Mouse (Mus musculus) liver, postnatal 0 days (tissue): ENCODE measurements around the gene Usp47. TPM values are rescaled to one million over a fixed set of nuclear protein-coding genes. Genes with fewer than 3 reads are reported as not detected.

Experiments
- ATAC-seq: fragments of 200-750 bp; cut with Nextera tagmentation; 2 replicates; pipeline ENCODE4 v1.8.0; 2017; ENCODE audit warnings: mild to moderate bottlenecking, moderate library complexity
- DNase-seq: peaks from one replicate; pipeline ENCODE4 v3.0.0-alpha.2; 2016
- H3K27ac ChIP-seq: fragments of 300-500 bp; sonication (generic); 2 replicates; pipeline ENCODE4 v1.5.1; 2014; ENCODE audit warnings: antibody characterized with exemption, moderate library complexity, mild to moderate bottlenecking, low read depth
- H3K27me3 ChIP-seq: fragments of 300-500 bp; sonication (generic); 2 replicates; pipeline ENCODE4 v1.6.1; 2014; ENCODE audit warnings: low read length, control low read depth, mixed read lengths; ENCODE audit not compliant: insufficient read depth
- H3K36me3 ChIP-seq: fragments of 300-500 bp; sonication (generic); replicated peaks from 2 replicates; pipeline ENCODE4 v1.6.1; 2014; ENCODE audit warnings: mild to moderate bottlenecking, control low read depth, low read length, moderate library complexity, mixed read lengths; ENCODE audit not compliant: insufficient read depth
- H3K4me1 ChIP-seq: fragments of 300-500 bp; sonication (generic); 2 replicates; pipeline ENCODE4 v1.6.1; 2014; ENCODE audit warnings: antibody characterized with exemption, mild to moderate bottlenecking, control low read depth; ENCODE audit not compliant: insufficient read depth
- H3K4me2 ChIP-seq: fragments of 300-500 bp; sonication (generic); 2 replicates; pipeline ENCODE4 v1.6.1; 2014; ENCODE audit warnings: low read depth, mild to moderate bottlenecking, low read length, moderate library complexity, mixed read lengths
- H3K4me3 ChIP-seq: fragments of 300-500 bp; sonication (generic); 2 replicates; pipeline ENCODE4 v1.5.1; 2014; ENCODE audit warnings: low read depth, low read length
- H3K9ac ChIP-seq: fragments of 300-500 bp; sonication (generic); replicated peaks from 2 replicates; pipeline ENCODE4 v1.6.1; 2014; ENCODE audit warnings: mild to moderate bottlenecking, moderate library complexity
- H3K9me3 ChIP-seq: fragments of 300-500 bp; sonication (generic); 2 replicates; pipeline ENCODE4 v1.6.1; 2016; ENCODE audit warnings: mild to moderate bottlenecking, control low read depth, low read length, mixed read lengths
- CTCF ChIP-seq: sonication (generic); IDR thresholded peaks from 2 replicates; pipeline ENCODE4 v1.5.1; 2016; ENCODE audit warnings: antibody characterized with exemption, low read depth
- EP300 ChIP-seq: IDR thresholded peaks from 2 replicates; pipeline ENCODE4 v1.6.1; 2016; ENCODE audit warnings: antibody characterized with exemption, low read depth, mild to moderate bottlenecking
- WGBS: fragments of 180-500 bp; shearing (Covaris S2); extraction: QIAGEN DNeasy Blood & Tissue Kit; methylation state at CpG from one replicate; pipeline ENCODE4 v1.1.7; 2014; ENCODE audit not compliant: insufficient replicate concordance; 5-methylcytosine and 5-hydroxymethylcytosine counted together
- polyA plus RNA-seq: library from polyadenylated mRNA; unstranded; fragments of >200 nt; fragmentation: Nextera tagmentation; extraction: Ambion mirVana; gene quantifications from 2 replicates; pipeline ENCODE4 v1.2.1, GENCODE M21; 2015

Gene Usp47
- polyA plus RNA-seq, 1 experiment from 2014 or later = 14.4 TPM

DNA sequence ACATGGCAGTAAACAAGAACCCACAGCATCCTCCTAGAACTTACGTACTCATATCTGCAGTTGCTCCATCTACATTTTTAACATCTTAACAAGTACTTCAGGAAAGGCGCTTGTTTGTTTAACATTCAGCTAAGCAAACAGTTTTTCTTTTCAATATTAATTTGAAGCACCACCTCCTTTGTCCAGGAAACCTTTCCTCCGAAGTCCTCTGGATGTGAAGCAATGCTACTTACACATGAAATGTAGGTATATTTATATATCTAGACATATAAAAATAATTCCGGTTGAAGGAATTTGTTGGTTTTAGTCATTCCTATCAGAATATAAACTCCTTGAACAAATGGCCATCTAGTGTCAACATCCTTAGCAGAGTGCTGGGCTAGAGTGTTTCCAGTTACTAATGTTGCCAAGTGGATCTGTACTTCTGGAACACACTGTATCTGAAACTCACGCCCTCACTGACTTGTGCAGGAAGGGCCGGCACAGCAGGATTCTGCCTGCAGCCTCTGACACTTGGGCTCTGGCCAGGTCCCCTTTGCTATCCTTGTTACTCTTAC lies 10.6 kb upstream of the Usp47 start:
- DNase-seq (no peak), ATAC-seq (no peak)
- 77% methylated on average over 6 of the region's 6 CpGs for WGBS
- Histone ChIP-seq H3K36me3 (no peaks in the 10 kb centered on the region), H3K4me3 (no peak overlapping the region), H3K4me2 (no peak overlapping the region), H3K27me3 (no peaks in the 10 kb centered on the region), H3K9ac (no peak overlapping the region), H3K27ac (no peak overlapping the region), H3K4me1 (no peaks in the 10 kb centered on the region), H3K9me3 (no peaks in the 10 kb centered on the region)
- TF ChIP-seq EP300 (no peak), CTCF (no peak)

DNA sequence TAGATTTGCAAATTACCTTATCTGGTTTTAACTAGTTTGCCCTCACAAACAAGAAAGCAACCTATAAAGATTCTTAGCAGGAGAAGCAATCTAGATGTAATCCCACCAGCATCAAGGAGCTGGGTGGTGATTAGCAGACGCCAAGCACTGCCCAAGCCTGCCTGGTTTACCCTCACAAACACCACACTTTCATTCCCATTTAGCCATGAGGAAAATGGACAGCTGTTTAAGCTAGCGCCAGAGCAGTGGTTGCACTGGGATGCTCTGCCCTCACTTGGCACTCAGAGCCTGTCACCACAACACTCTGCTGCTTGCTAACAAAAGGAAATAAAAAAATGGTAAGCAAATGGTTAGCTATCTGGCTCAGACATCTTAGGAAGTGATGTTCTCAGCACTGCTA lies 9.2 kb upstream of the Usp47 start:
- Histone ChIP-seq H3K36me3 (no peaks in the 10 kb centered on the region), H3K9me3 (no peaks in the 10 kb centered on the region), H3K27me3 (no peaks in the 10 kb centered on the region), H3K4me2 (no peak overlapping the region), H3K27ac (no peak overlapping the region), H3K4me3 (no peak overlapping the region), H3K9ac (no peak overlapping the region), H3K4me1 (no peaks in the 10 kb centered on the region)
- ATAC-seq (no peak), DNase-seq (no peak)
- 64% methylated on average over 2 of the region's 2 CpGs for WGBS
- TF ChIP-seq EP300 (no peak), CTCF (no peak)

DNA sequence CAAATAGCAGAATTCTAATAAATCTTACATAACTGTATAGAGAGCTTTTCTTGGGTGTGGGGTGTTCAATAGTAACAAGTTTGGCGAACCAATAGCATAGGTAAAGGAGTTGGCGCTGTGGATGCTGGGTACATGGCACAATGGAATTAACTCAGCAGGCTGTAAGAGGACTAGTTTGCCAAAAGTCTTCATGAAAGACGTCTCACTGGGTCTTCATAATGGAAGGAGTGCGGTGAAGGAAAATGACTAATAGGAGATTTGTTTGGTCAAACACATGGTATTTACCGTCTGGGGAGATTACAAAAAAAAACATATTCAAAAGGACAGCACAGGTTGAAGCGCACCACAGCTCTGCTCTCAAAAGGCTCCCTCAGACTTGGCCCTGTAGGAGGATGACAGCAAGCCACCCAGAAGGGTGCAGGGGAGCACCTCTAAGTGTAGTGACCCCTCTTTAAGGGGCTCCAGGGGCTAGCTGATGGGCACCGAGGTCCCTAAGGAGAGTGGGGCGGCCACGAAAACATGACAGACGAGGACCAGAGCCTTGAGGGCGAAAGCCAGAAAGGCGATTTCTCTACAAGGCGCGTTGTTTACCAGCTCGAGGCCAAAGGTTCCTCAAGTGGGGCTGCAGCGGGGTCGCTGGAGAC lies 676 bp upstream of the Usp47 start:
- Histone ChIP-seq H3K36me3 (no peaks in the 10 kb centered on the region), H3K4me2 (peak overlapping the region; percentile 98), H3K27me3 (no peaks in the 10 kb centered on the region), H3K4me3 (peak overlapping the region; percentile 97), H3K9me3 (no peaks in the 10 kb centered on the region), H3K4me1 (peaks cover 30% of the 10 kb centered on the region), H3K27ac (peak overlapping the region; percentile 97), H3K9ac (peak overlapping the region; percentile 98)
- no peak for DNase-seq
- no peak for TF ChIP-seq EP300
- no peak for TF ChIP-seq CTCF
- 25% methylated on average over 17 of the region's 17 CpGs for WGBS
- ATAC-seq = peak; percentile 7

DNA sequence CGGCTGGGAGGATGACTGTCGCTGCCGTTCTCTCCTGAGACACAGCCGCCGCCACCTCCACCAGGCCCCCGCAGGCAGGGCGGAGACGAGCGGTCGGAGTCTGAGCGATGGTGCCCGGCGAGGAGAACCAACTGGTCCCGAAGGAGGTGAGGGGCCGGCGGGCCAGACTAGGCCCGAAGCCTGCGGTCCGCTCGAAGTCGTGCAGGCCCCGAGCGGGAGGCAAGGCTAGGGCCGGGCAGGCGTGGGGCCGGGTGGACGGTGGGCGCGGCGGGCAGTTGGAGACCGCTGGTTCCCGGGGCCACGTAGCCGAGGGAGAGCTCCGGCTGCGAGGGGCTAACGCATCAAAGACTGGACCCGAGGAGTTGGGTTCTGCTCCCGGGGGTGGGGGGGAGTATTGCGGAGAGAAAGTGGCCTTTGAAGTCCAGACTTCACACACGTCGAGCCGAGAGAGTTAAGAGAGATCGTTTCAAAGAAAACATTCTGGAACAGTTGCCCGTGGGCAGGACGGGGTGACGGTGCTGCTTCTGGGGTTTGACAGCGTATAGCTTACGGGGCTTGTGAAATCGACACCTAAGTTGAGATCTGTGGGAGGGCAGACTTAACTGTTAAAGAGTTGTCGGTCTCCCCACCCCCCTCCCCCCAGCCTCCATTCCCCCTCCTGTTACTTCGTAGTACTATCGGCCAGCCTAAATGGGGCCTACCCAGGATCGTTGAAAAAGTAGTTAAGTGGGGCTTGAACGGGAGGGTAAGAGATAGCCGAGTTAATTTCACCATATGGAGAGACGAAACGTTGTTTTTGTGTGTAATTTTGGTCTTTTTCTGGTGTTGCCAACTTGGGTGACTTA lies 519 bp downstream of the Usp47 start:
- ATAC-seq (peak; percentile 79), DNase-seq (no peak)
- Histone ChIP-seq H3K36me3 (no peaks in the 10 kb centered on the region), H3K4me1 (peaks cover 30% of the 10 kb centered on the region), H3K27me3 (no peaks in the 10 kb centered on the region), H3K9ac (peak overlapping the region; percentile 98), H3K9me3 (no peaks in the 10 kb centered on the region), H3K4me3 (peak overlapping the region; percentile 97), H3K4me2 (peak overlapping the region; percentile 98), H3K27ac (peak overlapping the region; percentile 97)
- under 1% methylated on average over 53 of the region's 58 CpGs for WGBS
- TF ChIP-seq EP300 (no peak), CTCF (no peak)

DNA sequence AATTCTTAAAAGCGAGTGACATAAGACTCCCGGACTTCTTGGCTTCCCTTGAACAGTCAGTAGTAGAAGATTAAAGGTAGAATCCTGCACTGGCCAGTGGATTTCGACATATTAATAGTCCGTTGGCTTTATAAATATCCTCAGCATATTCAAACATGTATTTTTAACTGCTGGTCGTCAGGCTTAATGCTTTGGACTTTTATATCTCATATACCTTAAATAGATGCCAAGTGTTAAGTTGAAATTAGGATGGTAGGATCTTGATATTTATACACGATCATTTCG lies 1.1 kb downstream of the Usp47 start:
- TF ChIP-seq EP300 (no peak), CTCF (no peak)
- 16% methylated on average over 7 of the region's 7 CpGs for WGBS
- Histone ChIP-seq H3K4me2 (peak overlapping the region; percentile 98), H3K9ac (peak overlapping the region; percentile 98), H3K27me3 (no peaks in the 10 kb centered on the region), H3K9me3 (no peaks in the 10 kb centered on the region), H3K4me1 (peaks cover 30% of the 10 kb centered on the region), H3K27ac (peak overlapping the region; percentile 97), H3K4me3 (peak overlapping the region; percentile 97), H3K36me3 (no peaks in the 10 kb centered on the region)
- ATAC-seq = no peak
- no peak for DNase-seq

DNA sequence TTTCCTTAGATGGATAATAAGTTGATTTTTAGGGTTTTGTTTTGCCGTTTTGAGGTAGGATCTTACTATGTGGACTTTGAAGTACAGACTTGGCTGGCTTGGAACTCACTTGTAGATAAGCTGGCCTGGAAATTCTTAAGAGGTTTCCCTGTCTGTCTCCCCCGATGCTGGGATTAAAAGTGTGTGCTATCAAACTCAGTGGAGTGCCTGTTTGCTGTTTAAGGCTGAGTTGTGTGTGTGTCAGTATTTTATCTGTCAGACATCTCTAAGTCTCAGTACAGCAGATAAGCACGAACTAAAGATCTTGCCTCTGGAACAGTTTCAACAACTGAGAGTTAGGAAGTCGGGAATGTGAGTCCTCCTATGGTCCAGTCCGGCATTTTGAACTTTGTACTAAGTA lies 1.6 kb downstream of the Usp47 start:
- no peak for DNase-seq
- Histone ChIP-seq H3K4me1 (peaks cover 30% of the 10 kb centered on the region), H3K27me3 (no peaks in the 10 kb centered on the region), H3K9me3 (no peaks in the 10 kb centered on the region), H3K36me3 (no peaks in the 10 kb centered on the region), H3K27ac (0 out of 2 replicates have a peak overlapping the region, but pooled peaks have one; percentile 97), H3K4me2 (peak overlapping the region; percentile 98), H3K9ac (peak overlapping the region; percentile 98), H3K4me3 (peak overlapping the region; percentile 97)
- ATAC-seq = no peak
- 5% methylated on average over 5 of the region's 5 CpGs for WGBS
- TF ChIP-seq EP300 (no peak), CTCF (no peak)
